Mouse (Mus musculus) heart, embryonic 13.5 days (tissue): ENCODE measurements around the gene Fli1. TPM values are rescaled to one million over a fixed set of nuclear protein-coding genes. Genes with fewer than 3 reads are reported as not detected.

Source experiments
- ATAC-seq: fragments of 200-750 bp; cut with Nextera tagmentation; 2 replicates; pipeline ENCODE4 v1.8.0; 2017; ENCODE audit warnings: moderate TSS enrichment; ENCODE audit not compliant: insufficient number of reproducible peaks, low FRiP score, low TSS enrichment; ENCODE audit errors: extremely low read depth
- H3K27ac ChIP-seq: fragments of 300-500 bp; sonication (generic); replicated peaks from 2 replicates; pipeline ENCODE4 v1.5.1; 2015; ENCODE audit warnings: moderate library complexity, mild to moderate bottlenecking, inconsistent platforms
- H3K27me3 ChIP-seq: fragments of 300-500 bp; sonication (generic); replicated peaks from 2 replicates; pipeline ENCODE4 v1.6.1; 2015; ENCODE audit warnings: mild to moderate bottlenecking, inconsistent platforms
- H3K36me3 ChIP-seq: fragments of 300-500 bp; sonication (generic); 2 replicates; pipeline ENCODE4 v1.6.1; 2015; ENCODE audit warnings: mild to moderate bottlenecking, inconsistent platforms
- H3K4me1 ChIP-seq: fragments of 300-500 bp; sonication (generic); 2 replicates; pipeline ENCODE4 v1.6.1; 2015; ENCODE audit warnings: inconsistent platforms
- H3K4me2 ChIP-seq: fragments of 300-500 bp; sonication (generic); 2 replicates; pipeline ENCODE4 v1.6.1; 2015; ENCODE audit warnings: inconsistent platforms, mild to moderate bottlenecking, moderate library complexity
- H3K4me3 ChIP-seq: fragments of 300-500 bp; sonication (generic); 2 replicates; pipeline ENCODE4 v1.5.1; 2015; ENCODE audit warnings: moderate library complexity, mild to moderate bottlenecking, inconsistent platforms
- H3K9ac ChIP-seq: fragments of 300-500 bp; sonication (generic); 2 replicates; pipeline ENCODE4 v1.6.1; 2015; ENCODE audit warnings: inconsistent platforms, mild to moderate bottlenecking, moderate library complexity
- H3K9me3 ChIP-seq: fragments of 300-500 bp; sonication (generic); 2 replicates; pipeline ENCODE4 v1.6.1; 2016; ENCODE audit warnings: inconsistent platforms
- WGBS: fragments of 180-500 bp; shearing (Covaris S2); methylation state at CpG from one replicate; pipeline ENCODE4 v1.1.7; 2015; ENCODE audit warnings: mixed read lengths; 5-methylcytosine and 5-hydroxymethylcytosine counted together
- polyA plus RNA-seq: library from polyadenylated mRNA; unstranded; fragments of >200 nt; fragmentation: Nextera tagmentation; extraction: Ambion mirVana; gene quantifications from 2 replicates; pipeline ENCODE4 v1.2.1, GENCODE M21; 2015

Fli1 gene
- polyA plus RNA-seq = 18.3 and 18.6 TPM in 2 replicates

DNA sequence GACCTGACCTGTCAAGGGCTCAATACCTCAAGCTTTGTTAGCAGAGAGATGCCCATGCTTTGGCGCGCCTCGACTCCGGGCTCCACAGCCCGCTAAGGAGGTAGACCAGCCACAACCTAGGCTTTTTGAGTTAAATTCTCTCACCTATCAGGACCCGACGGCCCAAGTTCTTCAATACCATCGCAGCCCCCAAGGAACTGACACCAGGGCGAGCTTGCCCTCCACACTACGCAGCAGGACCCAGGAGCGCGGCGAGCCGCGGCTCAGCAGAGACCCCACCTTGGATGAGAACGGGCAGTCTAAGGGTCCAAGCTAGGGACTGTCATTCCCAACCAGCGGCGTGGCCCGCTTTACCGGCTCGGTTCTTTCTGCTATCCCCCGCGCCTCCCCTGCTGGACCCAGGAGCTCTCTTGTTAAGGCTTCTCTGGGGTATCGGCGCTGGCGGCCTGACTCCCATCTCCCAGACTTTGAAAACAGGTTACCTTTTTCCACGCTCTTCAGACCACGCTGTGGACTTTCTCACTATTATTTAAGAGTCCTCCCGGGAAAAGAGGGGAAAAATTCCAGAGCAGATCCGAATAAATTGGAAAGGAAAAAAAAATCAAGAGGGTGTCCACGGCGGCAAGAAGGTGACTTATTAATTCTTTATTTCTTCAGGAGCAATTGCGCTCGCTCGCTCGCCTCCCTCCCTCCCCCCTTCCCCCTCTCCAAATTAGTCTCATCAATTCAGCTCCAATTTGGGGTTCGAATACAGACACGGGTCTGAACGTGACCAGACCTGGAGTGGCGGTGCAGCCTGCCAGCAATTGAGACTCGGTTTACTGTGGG lies at the start of gene Fli1:
TSS of gene Fli1 (minus strand) at position 650 of the 828 bp plus-strand sequence.
- Histone ChIP-seq H3K27ac (peak within 1 kb of the TSS; percentile 91), H3K4me3 (peak within 1 kb of the TSS; percentile 86), H3K4me2 (peak within 1 kb of the TSS; percentile 97), H3K4me1 (peaks cover 65% of the 10 kb centered on the region), H3K36me3 (no peaks in the 10 kb centered on the region), H3K9ac (peak within 1 kb of the TSS; percentile 95), H3K9me3 (no peaks in the 10 kb centered on the region), H3K27me3 (peaks cover 80% of the 10 kb centered on the region)
- WGBS = 1% methylated on average over 41 of the region's 41 CpGs
- no peak for ATAC-seq

DNA sequence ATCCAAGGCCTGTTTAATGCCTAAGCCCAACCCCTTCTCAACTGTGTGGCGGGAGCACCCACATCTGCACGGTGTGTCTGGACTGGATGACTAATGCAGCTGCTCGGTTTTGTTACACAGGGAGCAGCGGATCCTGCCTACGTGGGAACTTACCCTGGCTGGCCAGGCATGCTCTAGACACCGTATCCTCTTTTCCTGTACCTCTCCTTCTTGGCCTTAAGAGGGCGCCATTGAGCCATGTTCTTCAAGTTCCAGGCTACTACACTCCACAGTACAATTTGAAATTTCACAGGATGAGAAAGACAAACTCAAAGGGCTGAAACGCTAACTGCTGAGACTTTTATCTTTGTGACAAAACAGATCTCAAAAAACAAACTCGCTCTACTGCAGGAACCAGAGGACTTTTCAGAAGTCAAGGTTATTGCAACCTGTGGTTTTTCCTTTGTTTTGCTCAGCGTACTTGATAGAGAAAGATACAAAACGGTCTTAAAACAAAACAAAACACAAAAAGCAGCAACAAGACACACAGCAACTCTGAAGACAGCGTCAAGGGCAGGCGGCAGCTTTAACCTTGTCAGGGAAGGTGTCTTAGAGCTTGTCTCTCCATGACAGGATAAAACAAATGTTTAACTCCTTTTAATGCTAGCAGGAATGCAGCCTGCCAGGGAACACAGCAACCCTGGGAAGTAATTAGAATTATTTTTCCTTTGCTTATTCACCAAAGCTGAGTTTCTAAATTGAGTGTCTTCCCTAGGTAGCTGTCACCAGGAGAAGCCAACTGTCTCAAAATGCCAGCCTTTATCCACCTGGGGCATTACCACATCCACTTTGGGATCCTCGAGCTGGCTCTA lies 49.3 kb upstream of the Fli1 start:
- H3K4me3 ChIP-seq = peak overlapping the region; percentile 9; the same call in 1 of the 2 replicates
- peak overlapping the region; percentile 59; the same call in 1 of the 2 replicates for H3K9ac ChIP-seq
- no peak for ATAC-seq
- peak overlapping the region; percentile 55 for H3K4me2 ChIP-seq
- peak overlapping the region; percentile 49 for H3K27ac ChIP-seq
- peaks cover 26% of the 10 kb centered on the region for H3K4me1 ChIP-seq
- H3K9me3 ChIP-seq = no peaks in the 10 kb centered on the region
- no peaks in the 10 kb centered on the region for H3K36me3 ChIP-seq
- H3K27me3 ChIP-seq = peaks cover 7% of the 10 kb centered on the region; the same call in 1 of the 2 replicates
- WGBS = 12% methylated on average over 14 of the region's 14 CpGs

DNA sequence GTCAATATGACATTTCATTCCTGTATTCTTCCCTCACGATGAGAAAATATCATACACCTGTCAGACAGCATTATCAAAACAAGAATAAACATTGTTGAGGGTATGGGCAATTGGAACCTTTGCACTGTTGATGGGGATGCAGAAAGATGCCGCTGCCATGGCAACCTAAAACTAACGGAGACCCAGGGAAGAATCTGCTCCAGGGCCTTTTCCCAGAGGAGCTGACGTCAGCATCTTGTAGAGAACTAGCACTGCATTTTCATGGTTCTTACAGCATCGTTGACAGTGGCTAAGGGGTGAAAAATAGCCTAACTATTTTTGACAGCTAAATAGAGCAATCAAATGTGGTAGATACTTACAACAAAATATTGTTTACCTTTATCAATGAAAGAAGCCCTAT lies 47.9 kb upstream of the Fli1 start:
- Histone ChIP-seq H3K4me3 (no peak overlapping the region), H3K4me2 (no peak overlapping the region), H3K4me1 (peaks cover 26% of the 10 kb centered on the region), H3K27me3 (peaks cover 7% of the 10 kb centered on the region; the same call in 1 of the 2 replicates), H3K36me3 (no peaks in the 10 kb centered on the region), H3K27ac (no peak overlapping the region), H3K9me3 (no peaks in the 10 kb centered on the region), H3K9ac (no peak overlapping the region)
- WGBS = 67% methylated on average over 5 of the region's 5 CpGs
- no peak for ATAC-seq

DNA sequence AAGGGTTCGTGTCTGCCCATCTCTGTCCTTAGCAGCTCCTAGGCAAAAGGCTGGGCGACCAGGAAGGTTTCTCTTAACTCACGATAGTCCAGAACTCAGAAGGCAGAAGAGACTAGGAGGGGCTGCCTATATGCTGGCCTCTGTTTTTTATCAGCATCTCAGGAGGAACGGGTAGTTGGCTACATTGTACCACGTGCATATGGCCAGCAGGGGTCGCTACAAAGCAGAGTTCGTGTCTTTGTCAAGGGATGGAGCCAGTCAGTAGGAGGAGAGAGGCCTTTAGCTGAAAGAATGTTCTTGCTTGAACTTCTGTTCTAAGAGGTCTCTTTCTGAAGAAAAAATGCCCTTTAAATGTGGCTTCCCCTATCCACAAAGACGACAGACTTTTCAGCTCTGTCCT lies 47.2 kb upstream of the Fli1 start:
- no peak overlapping the region for H3K4me3 ChIP-seq
- H3K27ac ChIP-seq = no peak overlapping the region
- peaks cover 23% of the 10 kb centered on the region for H3K4me1 ChIP-seq
- ATAC-seq = no peak; the same call in 1 of the 2 replicates
- H3K27me3 ChIP-seq = peaks cover 7% of the 10 kb centered on the region; the same call in 1 of the 2 replicates
- no peaks in the 10 kb centered on the region for H3K36me3 ChIP-seq
- H3K9ac ChIP-seq = no peak overlapping the region
- peak overlapping the region; percentile 34; the same call in 1 of the 2 replicates for H3K4me2 ChIP-seq
- H3K9me3 ChIP-seq = no peaks in the 10 kb centered on the region
- WGBS = 5% methylated on average over 8 of the region's 8 CpGs

DNA sequence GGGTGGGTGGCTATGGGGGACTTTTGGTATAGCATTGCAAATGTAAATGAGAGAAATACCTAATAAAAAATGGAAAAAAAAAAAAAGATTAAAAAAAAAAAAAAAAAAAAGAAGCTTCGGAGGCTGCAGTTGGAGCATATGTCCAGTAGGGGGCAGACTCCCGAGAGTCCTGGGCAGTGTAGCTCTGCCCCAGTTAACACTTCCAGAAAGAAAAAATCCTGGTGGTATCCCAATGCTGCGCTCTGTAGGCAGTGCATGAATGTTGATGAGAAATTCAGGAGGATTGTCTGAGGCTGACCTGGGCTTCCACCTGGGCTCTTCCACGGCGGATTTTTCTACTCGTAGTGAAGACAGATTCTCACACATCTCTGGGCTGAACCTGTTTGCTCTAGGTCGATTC lies 42.7 kb upstream of the Fli1 start:
- Histone ChIP-seq H3K4me3 (no peak overlapping the region), H3K4me2 (no peak overlapping the region), H3K4me1 (peaks cover 3% of the 10 kb centered on the region; the same call in 1 of the 2 replicates), H3K9me3 (no peaks in the 10 kb centered on the region), H3K9ac (no peak overlapping the region), H3K27ac (no peak overlapping the region), H3K27me3 (peaks cover 7% of the 10 kb centered on the region; the same call in 1 of the 2 replicates), H3K36me3 (no peaks in the 10 kb centered on the region)
- WGBS = 48% methylated on average over 7 of the region's 7 CpGs
- ATAC-seq = no peak

DNA sequence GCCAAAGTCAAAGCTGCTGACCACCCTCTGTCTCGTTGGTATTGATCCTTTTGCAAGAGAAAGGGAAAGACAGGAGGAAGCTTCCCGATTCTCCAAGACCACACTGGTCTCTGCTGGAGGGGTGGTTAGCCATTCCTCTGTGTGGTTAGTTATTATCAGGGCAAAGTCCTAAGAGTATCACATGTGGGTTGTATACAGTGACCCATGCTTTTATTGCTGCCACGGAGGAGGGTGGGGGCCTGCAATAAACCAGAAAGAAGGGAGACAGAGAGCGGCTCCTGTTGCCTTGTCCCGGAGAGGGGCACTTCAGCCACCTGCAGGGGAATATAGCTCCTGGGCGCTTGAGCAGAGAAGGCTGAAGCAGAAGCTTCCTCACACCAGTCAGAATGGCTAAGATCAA lies 41.2 kb upstream of the Fli1 start:
- no peak overlapping the region for H3K4me3 ChIP-seq
- no peaks in the 10 kb centered on the region for H3K9me3 ChIP-seq
- no peak overlapping the region for H3K27ac ChIP-seq
- H3K4me1 ChIP-seq = no peaks in the 10 kb centered on the region; the same call in 1 of the 2 replicates
- no peak overlapping the region for H3K9ac ChIP-seq
- no peak for ATAC-seq
- 71% methylated on average over 6 of the region's 6 CpGs for WGBS
- H3K36me3 ChIP-seq = no peaks in the 10 kb centered on the region
- H3K4me2 ChIP-seq = no peak overlapping the region
- H3K27me3 ChIP-seq = peaks cover 7% of the 10 kb centered on the region; the same call in 1 of the 2 replicates

DNA sequence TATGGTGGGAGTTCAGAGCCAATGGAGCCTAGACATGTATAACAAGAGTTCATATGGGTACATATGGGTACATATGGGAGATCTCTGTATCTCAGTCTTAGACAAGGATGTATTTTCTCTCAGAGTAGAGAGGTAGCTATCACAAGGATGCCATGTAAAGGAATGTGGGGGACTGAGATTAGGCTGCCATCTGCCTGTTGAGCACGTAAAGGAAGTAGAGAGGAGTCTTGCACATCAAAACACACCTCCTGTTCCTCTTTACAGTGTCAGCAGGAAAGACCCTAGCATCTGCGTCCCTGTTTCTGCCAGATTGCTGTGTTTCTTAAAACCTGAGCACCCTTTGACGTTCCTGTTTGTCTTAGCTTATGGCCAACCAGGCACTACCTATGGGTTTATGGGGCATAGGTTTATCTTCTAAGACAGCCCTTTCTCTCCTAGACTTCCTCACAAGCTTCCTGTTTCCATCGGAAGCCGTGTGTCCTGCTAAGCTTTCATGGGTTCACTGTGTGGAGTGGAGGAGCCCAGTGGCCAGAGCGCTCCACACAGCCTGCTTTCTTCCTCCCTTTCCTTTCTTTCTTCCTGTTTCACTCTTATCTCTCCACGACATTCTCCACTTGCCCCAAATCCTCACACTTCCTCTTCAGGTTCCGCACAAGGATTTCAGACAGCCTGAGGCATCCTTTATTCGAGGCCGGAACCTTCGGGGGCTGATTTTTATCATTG lies 39.4 kb upstream of the Fli1 start:
- Histone ChIP-seq H3K4me1 (no peaks in the 10 kb centered on the region; the same call in 1 of the 2 replicates), H3K27me3 (no peaks in the 10 kb centered on the region), H3K27ac (no peak overlapping the region), H3K4me3 (no peak overlapping the region), H3K36me3 (no peaks in the 10 kb centered on the region), H3K9ac (no peak overlapping the region), H3K9me3 (no peaks in the 10 kb centered on the region), H3K4me2 (no peak overlapping the region)
- 50% methylated on average over 11 of the region's 11 CpGs for WGBS
- ATAC-seq = no peak

DNA sequence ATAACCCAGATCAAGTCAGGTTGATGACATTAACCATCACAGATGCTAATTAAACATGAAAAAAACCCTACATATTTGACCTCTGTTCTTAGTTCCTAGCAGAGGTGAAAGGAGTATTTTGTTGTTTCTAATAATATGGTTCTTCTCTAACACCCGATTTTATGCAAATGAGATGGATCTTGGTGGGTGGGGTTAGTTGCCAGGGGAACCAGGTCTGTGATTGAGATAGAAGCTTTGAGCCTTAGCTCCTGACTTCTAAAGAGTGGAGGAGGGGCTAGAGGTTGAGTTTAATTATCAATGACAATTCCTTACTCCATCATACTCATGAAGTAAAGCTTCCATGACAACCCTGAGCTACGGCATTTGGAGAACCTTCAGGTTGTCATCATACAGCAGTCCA lies 35.8 kb upstream of the Fli1 start:
- Histone ChIP-seq H3K4me1 (no peaks in the 10 kb centered on the region; the same call in 1 of the 2 replicates), H3K9me3 (no peaks in the 10 kb centered on the region), H3K36me3 (no peaks in the 10 kb centered on the region), H3K4me2 (no peak overlapping the region), H3K27ac (no peak overlapping the region), H3K27me3 (no peaks in the 10 kb centered on the region), H3K4me3 (no peak overlapping the region), H3K9ac (no peak overlapping the region)
- ATAC-seq = no peak
- WGBS = 65% methylated on average over 2 of the region's 2 CpGs

DNA sequence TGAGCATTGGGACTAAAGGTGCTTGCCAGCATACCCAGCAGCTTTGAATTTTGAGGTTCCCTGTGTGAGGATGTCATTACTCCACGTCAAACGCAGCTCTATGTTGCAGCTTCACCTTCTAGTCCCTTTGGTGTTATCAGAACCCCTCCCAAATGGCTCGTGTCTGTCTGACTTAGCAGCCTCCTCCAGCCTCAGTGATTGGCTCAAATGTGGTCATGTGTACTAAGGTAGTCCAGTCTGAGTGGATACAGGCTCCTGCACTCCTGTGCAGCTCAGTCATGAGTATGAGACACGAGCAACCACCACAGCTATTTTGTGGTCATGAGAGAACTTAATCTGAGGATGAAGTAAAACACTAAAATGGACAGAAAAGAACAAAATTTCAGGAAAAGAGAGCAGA lies 31.0 kb upstream of the Fli1 start:
- no peak overlapping the region for H3K4me3 ChIP-seq
- ATAC-seq = no peak

DNA sequence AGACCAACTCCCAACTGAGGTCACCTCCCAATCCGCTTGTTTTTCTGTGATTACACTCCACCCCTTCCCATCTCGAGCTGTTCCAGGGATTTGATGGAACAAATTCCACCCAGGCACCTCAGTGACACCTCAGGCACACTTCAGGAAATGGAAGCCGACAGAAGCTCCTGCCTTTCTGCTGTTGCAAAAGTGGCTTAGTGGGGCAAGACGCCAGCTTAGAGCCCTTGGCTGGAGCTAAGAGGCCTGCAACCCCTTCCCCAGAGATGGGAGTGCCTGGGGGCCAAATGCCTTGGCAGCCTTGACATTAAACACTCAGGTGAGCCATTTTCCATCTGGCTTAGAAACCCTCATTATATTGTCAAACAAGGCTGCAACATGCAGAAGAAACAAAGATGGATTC lies 29.0 kb upstream of the Fli1 start:
- Histone ChIP-seq H3K4me1 (peaks cover 8% of the 10 kb centered on the region), H3K4me3 (no peak overlapping the region), H3K4me2 (no peak overlapping the region), H3K9me3 (no peaks in the 10 kb centered on the region), H3K27ac (no peak overlapping the region), H3K9ac (no peak overlapping the region), H3K27me3 (no peaks in the 10 kb centered on the region), H3K36me3 (no peaks in the 10 kb centered on the region)
- WGBS = 43% methylated on average over 4 of the region's 4 CpGs
- no peak for ATAC-seq

More for the DNA sequence above, 31.0 kb upstream of the Fli1 start:
- H3K27me3 ChIP-seq = no peaks in the 10 kb centered on the region
- no peak overlapping the region for H3K27ac ChIP-seq
- no peak overlapping the region for H3K4me2 ChIP-seq
- no peaks in the 10 kb centered on the region for H3K36me3 ChIP-seq
- no peak overlapping the region for H3K9ac ChIP-seq
- 45% methylated on average over 4 of the region's 4 CpGs for WGBS
- H3K4me1 ChIP-seq = no peaks in the 10 kb centered on the region
- no peaks in the 10 kb centered on the region for H3K9me3 ChIP-seq

DNA sequence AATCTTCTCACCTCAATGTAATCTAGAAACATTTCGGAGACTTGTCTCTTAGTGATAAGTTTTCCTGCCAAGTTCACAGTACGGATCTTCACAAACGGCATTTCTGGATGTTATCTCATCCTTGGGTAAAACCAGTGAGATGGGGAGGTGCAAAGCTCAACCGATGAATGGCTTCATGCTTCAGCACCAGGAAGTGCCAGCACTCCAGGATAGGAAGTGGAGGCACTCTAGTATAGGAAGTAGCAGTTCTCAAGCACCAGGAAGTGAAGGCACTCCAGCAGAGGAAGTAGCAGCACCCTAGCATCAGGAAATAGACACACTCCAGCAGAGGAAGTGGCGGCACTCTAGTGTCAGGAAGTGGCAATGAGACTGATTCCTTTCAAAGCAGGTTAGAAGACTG lies 27.9 kb upstream of the Fli1 start:
- 0 out of 2 replicates have a peak overlapping the region, but pooled peaks have one; percentile 4 for H3K27ac ChIP-seq
- H3K27me3 ChIP-seq = no peaks in the 10 kb centered on the region
- H3K9me3 ChIP-seq = no peaks in the 10 kb centered on the region
- no peak for ATAC-seq
- no peak overlapping the region for H3K4me3 ChIP-seq
- H3K4me1 ChIP-seq = peaks cover 8% of the 10 kb centered on the region
- H3K9ac ChIP-seq = no peak overlapping the region
- H3K4me2 ChIP-seq = no peak overlapping the region
- 52% methylated on average over 5 of the region's 5 CpGs for WGBS
- no peaks in the 10 kb centered on the region for H3K36me3 ChIP-seq
